Mouse (Mus musculus): ENCODE results near the gene Tspoap1. TPM values are rescaled to one million over a fixed set of nuclear protein-coding genes. Genes with fewer than 3 reads are reported as not detected.
A peak's percentile ranks its signal among the peaks of the same experiment; 100 is the strongest.

Gene Tspoap1
- polyA plus RNA-seq, 1 experiment from 2014 or later, result 1.2 TPM

DNA sequence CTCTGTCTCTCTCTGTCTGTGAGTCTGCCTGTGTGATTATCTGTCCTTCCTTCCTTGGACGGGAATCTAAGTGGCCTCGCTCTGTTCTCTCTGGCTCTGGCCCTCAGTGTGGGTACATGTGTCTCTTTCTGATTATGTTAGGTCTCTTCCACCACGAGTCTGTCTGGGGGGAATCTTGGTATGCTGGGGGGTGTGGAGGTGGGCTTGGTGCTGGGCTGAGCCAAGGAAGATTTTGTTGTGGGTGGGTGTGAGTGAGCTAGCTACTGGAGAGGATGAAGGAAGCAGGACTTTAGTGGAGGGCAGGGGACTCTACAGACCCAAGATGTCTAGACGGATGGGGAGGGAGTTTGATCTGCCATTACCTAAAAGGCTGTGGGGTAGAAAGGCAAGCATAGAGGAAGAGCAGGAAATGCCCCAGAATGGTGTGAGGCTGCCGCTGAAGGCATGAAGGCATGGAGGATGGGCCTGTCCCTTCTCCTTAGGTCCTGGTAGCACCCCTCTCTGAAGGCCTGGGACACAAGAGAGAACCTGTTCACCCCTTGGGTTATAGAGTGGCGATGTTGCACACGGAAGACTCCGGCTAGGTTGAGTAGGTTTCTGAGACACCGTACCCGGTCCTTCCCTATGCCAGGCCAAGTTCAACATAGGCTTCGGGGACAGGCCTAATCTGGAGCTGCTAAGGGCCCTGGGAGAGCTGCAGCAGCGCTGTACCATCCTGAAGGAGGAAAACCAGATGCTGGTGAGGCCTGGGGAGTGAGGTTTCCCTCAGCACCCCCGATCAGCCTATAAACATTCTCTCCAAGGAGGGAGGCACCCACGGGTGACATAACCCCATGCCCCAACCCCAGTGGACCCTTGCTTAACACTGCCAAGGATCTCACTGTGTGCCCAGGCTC lies 1.7 kb downstream of the Tspoap1 start:
- Histone ChIP-seq H3K27ac (ENCODE audit: low read length) (no peak overlapping the region), H3K9ac (ENCODE audit: low read length) (no peak overlapping the region), H3K4me1 (ENCODE audit: control insufficient read depth, insufficient read depth, low read length) (peaks cover 12% of the 10 kb centered on the region), H3K4me3 (ENCODE audit: low read length) (no peak overlapping the region), H3K4me2 (ENCODE audit: low read depth, low read length) (no peak overlapping the region), H3K27me3 (ENCODE audit: control insufficient read depth, insufficient read depth, low read length) (peaks cover 77% of the 10 kb centered on the region), H3K36me3 (ENCODE audit: control insufficient read depth, insufficient read depth) (no peaks in the 10 kb centered on the region), H3K9me3 (replicated peaks; ENCODE audit: control insufficient read depth, low read length) (no peaks in the 10 kb centered on the region)
- no peak for ATAC-seq (replicated peaks; ENCODE audit: extremely low read depth, insufficient read depth, low FRiP score)
- 74% methylated on average over 14 of the region's 14 CpGs for WGBS

DNA sequence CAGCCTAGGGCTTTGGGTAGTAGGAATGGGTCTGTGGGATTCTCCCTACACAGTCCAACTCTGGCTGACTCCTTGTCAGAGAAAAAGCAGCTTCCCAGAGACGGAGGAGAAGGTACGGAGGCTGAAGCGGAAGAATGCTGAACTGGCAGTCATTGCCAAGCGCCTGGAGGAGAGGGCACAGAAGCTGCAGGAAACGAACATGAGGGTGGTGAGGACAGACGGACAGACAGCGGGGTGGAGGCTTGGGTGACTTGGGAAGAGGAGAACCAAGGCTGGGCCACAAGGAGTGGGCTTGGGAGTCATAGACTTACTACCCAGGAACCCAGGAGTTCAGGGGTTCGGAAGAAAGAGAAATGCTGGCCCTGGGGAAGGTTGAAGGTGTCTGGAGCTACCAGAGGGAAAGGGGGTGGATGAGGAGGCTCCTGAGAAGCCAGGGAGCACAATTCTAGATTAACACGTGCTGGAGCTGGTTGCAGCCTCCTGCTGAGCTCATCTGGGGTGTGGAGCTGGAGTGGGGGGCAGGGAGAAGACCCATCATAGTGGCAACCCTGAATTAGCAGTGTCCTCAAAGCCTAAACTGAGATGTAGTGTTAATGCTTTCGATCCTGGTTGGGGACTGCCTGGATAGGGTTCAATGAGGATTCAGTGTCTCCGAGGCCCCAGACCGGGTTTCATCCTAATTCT lies 2.5 kb downstream of the Tspoap1 start:
- no peak overlapping the region for H3K27ac ChIP-seq (ENCODE audit: low read length)
- H3K9ac ChIP-seq (ENCODE audit: low read length), result no peak overlapping the region
- peaks cover 12% of the 10 kb centered on the region for H3K4me1 ChIP-seq (ENCODE audit: control insufficient read depth, insufficient read depth, low read length)
- no peak overlapping the region for H3K4me3 ChIP-seq (ENCODE audit: low read length)
- H3K4me2 ChIP-seq (ENCODE audit: low read depth, low read length), result no peak overlapping the region
- no peak for ATAC-seq (replicated peaks; ENCODE audit: extremely low read depth, insufficient read depth, low FRiP score)
- 41% methylated on average over 12 of the region's 12 CpGs for WGBS
- no peaks in the 10 kb centered on the region for H3K36me3 ChIP-seq (ENCODE audit: control insufficient read depth, insufficient read depth)
- H3K9me3 ChIP-seq (replicated peaks; ENCODE audit: control insufficient read depth, low read length), result no peaks in the 10 kb centered on the region
- H3K27me3 ChIP-seq (ENCODE audit: control insufficient read depth, insufficient read depth, low read length), result peaks cover 79% of the 10 kb centered on the region

DNA sequence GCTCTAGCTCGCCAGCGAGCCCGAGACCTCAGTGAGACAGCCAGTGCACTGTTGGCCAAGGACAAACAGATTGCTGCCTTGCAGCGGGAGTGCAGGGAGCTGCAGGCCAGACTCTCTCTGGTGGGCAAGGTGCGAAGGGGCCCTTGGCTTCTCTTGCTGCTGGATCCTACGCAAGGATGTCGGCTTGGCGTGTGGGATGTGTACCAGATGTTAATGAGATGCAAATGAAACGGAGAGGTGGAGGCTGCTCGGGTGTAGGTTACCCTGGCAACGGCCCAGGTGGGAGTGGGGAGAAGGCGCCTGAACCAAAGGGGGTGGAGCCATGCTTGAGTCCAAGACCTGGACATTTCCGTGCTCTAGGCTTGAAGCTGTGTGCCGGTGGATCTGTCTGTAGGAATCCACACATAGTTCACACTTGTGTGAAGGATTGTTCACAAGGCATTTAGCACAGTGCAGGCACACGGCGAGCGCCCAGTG lies 3.2 kb downstream of the Tspoap1 start:
- Histone ChIP-seq H3K36me3 (ENCODE audit: control insufficient read depth, insufficient read depth) (no peaks in the 10 kb centered on the region), H3K27me3 (ENCODE audit: control insufficient read depth, insufficient read depth, low read length) (peaks cover 79% of the 10 kb centered on the region), H3K27ac (ENCODE audit: low read length) (no peak overlapping the region), H3K4me1 (ENCODE audit: control insufficient read depth, insufficient read depth, low read length) (peaks cover 12% of the 10 kb centered on the region), H3K9me3 (replicated peaks; ENCODE audit: control insufficient read depth, low read length) (no peaks in the 10 kb centered on the region), H3K4me3 (ENCODE audit: low read length) (peak overlapping the region; percentile 46), H3K9ac (ENCODE audit: low read length) (no peak overlapping the region; the same call in 1 of the 2 replicates), H3K4me2 (ENCODE audit: low read depth, low read length) (peak overlapping the region; percentile 70)
- no peak for ATAC-seq (replicated peaks; ENCODE audit: extremely low read depth, insufficient read depth, low FRiP score)
- WGBS, result 5% methylated on average over 17 of the region's 17 CpGs

DNA sequence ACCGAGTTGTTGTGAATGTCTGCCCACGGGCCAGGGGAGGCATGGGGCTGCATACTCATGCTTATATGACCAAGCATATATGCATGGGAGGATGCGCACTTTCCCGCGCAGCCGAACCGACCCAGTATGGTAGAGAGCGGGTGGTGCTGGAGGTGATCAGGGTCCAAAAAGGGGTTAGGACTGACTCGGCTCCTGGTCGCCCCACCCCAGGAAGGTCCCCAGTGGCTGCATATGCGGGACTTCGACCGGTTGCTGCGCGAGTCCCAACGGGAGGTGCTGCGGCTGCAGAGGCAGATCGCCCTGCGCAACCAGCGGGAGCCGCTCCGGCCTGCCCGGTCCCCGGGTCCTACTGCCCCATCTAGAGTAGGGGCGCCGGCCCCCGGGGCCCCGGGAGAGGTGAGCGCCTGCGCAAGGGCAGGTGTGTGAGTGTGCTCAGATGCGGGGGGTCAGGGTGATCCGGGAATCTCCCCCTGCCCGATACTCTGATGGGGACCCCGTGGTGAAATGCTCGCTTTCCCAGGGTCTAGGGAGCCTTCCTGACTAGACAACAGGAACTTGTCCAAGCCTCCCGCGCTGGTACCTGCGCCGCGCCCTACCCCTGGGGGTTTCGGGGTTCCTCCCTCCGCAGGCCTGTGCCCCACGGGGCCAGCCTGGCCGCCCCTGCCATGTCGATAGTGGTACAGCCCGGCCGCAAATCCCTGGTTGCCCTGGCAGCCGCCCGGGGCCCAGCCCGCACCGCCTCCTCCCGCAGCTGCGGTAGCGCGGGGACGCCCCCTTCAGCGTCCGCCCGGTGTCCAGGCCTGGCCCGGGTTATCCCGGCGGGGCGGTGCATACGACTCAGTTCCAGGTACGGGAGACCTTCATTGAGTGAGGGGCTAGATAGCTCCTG lies 3.9 kb downstream of the Tspoap1 start:
- Histone ChIP-seq H3K27ac (ENCODE audit: low read length) (no peak overlapping the region), H3K9me3 (replicated peaks; ENCODE audit: control insufficient read depth, low read length) (no peaks in the 10 kb centered on the region), H3K4me3 (ENCODE audit: low read length) (peak overlapping the region; percentile 46), H3K36me3 (ENCODE audit: control insufficient read depth, insufficient read depth) (no peaks in the 10 kb centered on the region), H3K27me3 (ENCODE audit: control insufficient read depth, insufficient read depth, low read length) (peaks cover 79% of the 10 kb centered on the region), H3K4me1 (ENCODE audit: control insufficient read depth, insufficient read depth, low read length) (peaks cover 12% of the 10 kb centered on the region), H3K9ac (ENCODE audit: low read length) (peak overlapping the region; percentile 42), H3K4me2 (ENCODE audit: low read depth, low read length) (peak overlapping the region; percentile 70)
- ATAC-seq (replicated peaks; ENCODE audit: extremely low read depth, insufficient read depth, low FRiP score), result peak; percentile 25; the same call in 1 of the 2 replicates
- 2% methylated on average over 65 of the region's 65 CpGs for WGBS

DNA sequence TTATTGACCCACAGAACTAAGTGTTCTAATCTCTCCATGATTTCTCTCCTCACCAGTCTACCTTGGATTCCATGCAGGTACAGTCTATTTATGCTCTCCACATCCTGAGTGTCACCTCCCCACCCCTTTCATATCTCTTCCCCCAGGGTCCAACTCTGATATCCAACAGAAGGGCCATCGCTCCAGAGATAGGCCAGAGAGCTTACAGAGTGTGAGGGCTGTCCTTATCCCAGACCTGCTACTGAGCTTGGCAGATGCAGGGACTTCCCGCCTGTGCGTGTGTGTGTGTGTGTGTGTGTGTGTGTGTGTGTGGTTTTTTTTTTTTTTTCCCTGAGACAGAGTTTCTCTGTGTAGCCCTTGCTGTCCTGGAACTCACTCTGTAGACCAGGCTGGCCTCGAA lies 8.4 kb downstream of the Tspoap1 start:
- no peak overlapping the region for H3K4me3 ChIP-seq (ENCODE audit: low read length)
- no peak overlapping the region for H3K4me2 ChIP-seq (ENCODE audit: low read depth, low read length)
- H3K4me1 ChIP-seq (ENCODE audit: control insufficient read depth, insufficient read depth, low read length), result peaks cover 7% of the 10 kb centered on the region
- no peak overlapping the region for H3K27ac ChIP-seq (ENCODE audit: low read length)
- H3K9ac ChIP-seq (ENCODE audit: low read length), result no peak overlapping the region
- H3K27me3 ChIP-seq (ENCODE audit: control insufficient read depth, insufficient read depth, low read length), result peaks cover 39% of the 10 kb centered on the region
- H3K36me3 ChIP-seq (ENCODE audit: control insufficient read depth, insufficient read depth), result no peaks in the 10 kb centered on the region
- 70% methylated on average over 4 of the region's 4 CpGs for WGBS
- ATAC-seq (replicated peaks; ENCODE audit: extremely low read depth, insufficient read depth, low FRiP score), result no peak
- H3K9me3 ChIP-seq (replicated peaks; ENCODE audit: control insufficient read depth, low read length), result no peaks in the 10 kb centered on the region

DNA sequence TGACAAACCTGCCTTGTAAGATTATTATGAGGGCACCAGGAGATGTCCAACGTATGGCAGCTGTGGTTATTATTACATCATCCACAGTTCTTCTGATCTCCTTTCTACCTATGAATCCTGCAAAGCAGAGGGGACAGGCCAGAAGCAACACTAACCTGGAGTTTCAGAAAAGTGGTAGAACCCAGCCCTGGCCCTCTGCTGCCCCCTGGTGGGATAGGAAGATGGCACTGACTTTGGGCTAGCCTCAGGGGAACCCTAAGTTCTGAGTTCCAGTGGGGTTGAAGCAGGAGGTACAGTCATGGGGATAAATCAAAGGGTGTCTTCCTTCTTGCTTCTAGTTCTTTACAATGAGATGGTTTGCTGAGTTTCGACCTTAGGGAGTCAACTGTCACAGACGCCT lies 10.6 kb downstream of the Tspoap1 start:
- WGBS, result 48% methylated on average over 3 of the region's 3 CpGs
- no peak overlapping the region for H3K4me3 ChIP-seq (ENCODE audit: low read length)
- H3K9me3 ChIP-seq (replicated peaks; ENCODE audit: control insufficient read depth, low read length), result no peaks in the 10 kb centered on the region
- H3K4me2 ChIP-seq (ENCODE audit: low read depth, low read length), result no peak overlapping the region
- H3K27me3 ChIP-seq (ENCODE audit: control insufficient read depth, insufficient read depth, low read length), result peaks cover 17% of the 10 kb centered on the region
- ATAC-seq (replicated peaks; ENCODE audit: extremely low read depth, insufficient read depth, low FRiP score), result no peak
- no peak overlapping the region for H3K27ac ChIP-seq (ENCODE audit: low read length)
- H3K9ac ChIP-seq (ENCODE audit: low read length), result no peak overlapping the region
- no peaks in the 10 kb centered on the region for H3K36me3 ChIP-seq (ENCODE audit: control insufficient read depth, insufficient read depth)
- no peaks in the 10 kb centered on the region for H3K4me1 ChIP-seq (ENCODE audit: control insufficient read depth, insufficient read depth, low read length)

DNA sequence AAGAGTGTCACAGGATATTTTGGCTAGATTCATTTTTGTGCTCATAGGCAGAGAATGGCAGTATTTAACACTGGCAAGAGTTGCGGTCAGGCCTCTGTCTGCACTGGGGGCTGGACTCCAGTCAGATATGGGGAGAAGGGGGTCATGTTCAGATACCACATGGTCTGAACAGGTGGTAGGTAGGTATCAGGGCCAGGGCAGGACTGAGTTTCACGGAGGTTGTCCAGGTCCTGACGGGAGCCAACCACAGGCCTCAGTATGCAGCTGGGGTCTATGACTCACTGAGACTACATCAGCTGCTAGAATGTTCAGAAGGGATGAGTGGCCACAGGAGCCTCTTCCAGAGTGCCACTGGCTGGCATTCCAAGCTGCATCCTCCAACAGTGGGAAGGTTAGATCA lies 12.0 kb downstream of the Tspoap1 start:
- H3K4me1 ChIP-seq (ENCODE audit: control insufficient read depth, insufficient read depth, low read length), result no peaks in the 10 kb centered on the region
- no peak overlapping the region for H3K4me3 ChIP-seq (ENCODE audit: low read length)
- H3K36me3 ChIP-seq (ENCODE audit: control insufficient read depth, insufficient read depth), result no peaks in the 10 kb centered on the region
- no peak overlapping the region for H3K9ac ChIP-seq (ENCODE audit: low read length)
- H3K27ac ChIP-seq (ENCODE audit: low read length), result no peak overlapping the region
- no peak overlapping the region for H3K4me2 ChIP-seq (ENCODE audit: low read depth, low read length)
- 76% methylated on average over 3 of the region's 3 CpGs for WGBS
- 0 out of 2 replicates have a peak, but pooled peaks cover 9% of the 10 kb centered on the region for H3K27me3 ChIP-seq (ENCODE audit: control insufficient read depth, insufficient read depth, low read length)
- no peaks in the 10 kb centered on the region for H3K9me3 ChIP-seq (replicated peaks; ENCODE audit: control insufficient read depth, low read length)
- ATAC-seq (replicated peaks; ENCODE audit: extremely low read depth, insufficient read depth, low FRiP score), result no peak

DNA sequence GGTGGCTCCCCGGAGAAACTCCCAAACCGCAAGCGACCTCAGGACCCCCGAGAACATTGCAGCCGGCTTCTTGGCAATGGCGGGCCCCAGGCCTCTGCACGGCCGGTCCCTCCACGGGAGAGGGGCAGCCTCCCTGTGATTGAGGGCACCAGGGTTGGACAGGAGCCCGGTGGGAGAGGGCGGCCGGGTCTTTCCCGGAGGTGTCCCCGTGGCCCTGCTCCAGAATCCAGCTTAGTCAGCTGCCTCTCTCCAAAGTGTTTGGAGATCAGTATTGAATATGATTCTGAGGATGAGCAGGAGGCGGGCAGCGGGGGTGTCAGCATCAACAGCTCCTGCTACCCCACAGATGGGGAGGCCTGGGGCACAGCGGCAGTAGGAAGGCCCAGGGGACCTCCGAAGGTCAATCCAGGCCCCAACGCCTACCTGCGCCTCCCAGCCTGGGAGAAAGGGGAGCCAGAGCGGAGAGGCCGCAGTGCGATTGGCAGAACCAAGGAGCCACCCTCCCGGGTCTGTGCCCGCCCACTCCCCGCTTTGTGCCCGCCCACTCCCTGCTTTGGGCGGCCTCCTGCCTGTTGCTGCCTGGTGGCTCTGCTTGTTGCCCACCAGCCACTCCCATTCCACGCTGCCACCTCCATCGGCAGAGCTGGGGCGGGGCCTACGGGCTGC lies 17.9 kb downstream of the Tspoap1 start:
- Histone ChIP-seq H3K4me2 (ENCODE audit: low read depth, low read length) (peak overlapping the region; percentile 67), H3K9me3 (replicated peaks; ENCODE audit: control insufficient read depth, low read length) (no peaks in the 10 kb centered on the region), H3K27me3 (ENCODE audit: control insufficient read depth, insufficient read depth, low read length) (peaks cover 13% of the 10 kb centered on the region; the same call in 1 of the 2 replicates), H3K27ac (ENCODE audit: low read length) (no peak overlapping the region), H3K4me3 (ENCODE audit: low read length) (peak overlapping the region; percentile 42), H3K4me1 (ENCODE audit: control insufficient read depth, insufficient read depth, low read length) (peaks cover 5% of the 10 kb centered on the region; the same call in 1 of the 2 replicates), H3K36me3 (ENCODE audit: control insufficient read depth, insufficient read depth) (no peaks in the 10 kb centered on the region), H3K9ac (ENCODE audit: low read length) (peak overlapping the region; percentile 64)
- peak; percentile 62; the same call in 1 of the 2 replicates for ATAC-seq (replicated peaks; ENCODE audit: extremely low read depth, insufficient read depth, low FRiP score)
- whole genome bisulfite sequencing, result 11% methylated on average over 30 of the region's 32 CpGs
